Mouse (Mus musculus): ENCODE results near the gene Narfl.

Narfl gene

GRCm38 (mm10) chr17:25761561-25761970 lies 12.0 kb upstream of the Narfl start:
- no peak for DNase-seq (ENCODE audit: extremely low read depth, low read depth, low spot score)

- no peak for DNase-seq (ENCODE audit: extremely low read depth, low read depth, low spot score)
Measured at GRCm38 (mm10) chr17:25762591-25762990, 11.0 kb upstream of the Narfl start.

GRCm38 (mm10) chr17:25765886-25766285 lies 7.7 kb upstream of the Narfl start:
- DNase-seq (ENCODE audit: extremely low read depth, low read depth, low spot score), result no peak

- no peak for DNase-seq (ENCODE audit: extremely low read depth, low read depth, low spot score)
Measured at GRCm38 (mm10) chr17:25769331-25769730, 4.2 kb upstream of the Narfl start.

GRCm38 (mm10) chr17:25775318-25776062 lies 1.9 kb downstream of the Narfl start:
- no peak for DNase-seq (ENCODE audit: extremely low read depth, low read depth, low spot score)

GRCm38 (mm10) chr17:25777948-25778347 lies 4.4 kb downstream of the Narfl start:
- DNase-seq (ENCODE audit: extremely low read depth, low read depth, low spot score), result no peak

- no peak for DNase-seq (ENCODE audit: extremely low read depth, low read depth, low spot score)
Measured at GRCm38 (mm10) chr17:25781339-25781738, 7.8 kb downstream of the Narfl start.

GRCm38 (mm10) chr17:25783086-25783485 lies 9.5 kb downstream of the Narfl start:
- DNase-seq (ENCODE audit: extremely low read depth, low read depth, low spot score), result no peak

- DNase-seq (ENCODE audit: extremely low read depth, low read depth, low spot score), result no peak
Measured at GRCm38 (mm10) chr17:25783861-25784574, 10.4 kb downstream of the Narfl start.

- no peak for DNase-seq (ENCODE audit: extremely low read depth, low read depth, low spot score)
Measured at GRCm38 (mm10) chr17:25785281-25785745, 11.7 kb downstream of the Narfl start, which contains the start of gene Haghl. Gene Haghl (minus strand): TSS chr17:25785673.

- DNase-seq (ENCODE audit: extremely low read depth, low read depth, low spot score), result no peak
Measured at GRCm38 (mm10) chr17:25786280-25786679, 12.7 kb downstream of the Narfl start, which contains the start of gene Ccdc78. Gene Ccdc78 (plus strand): TSS chr17:25786580.

GRCm38 (mm10) chr17:25786781-25787504 lies 13.4 kb downstream of the Narfl start:
- DNase-seq (ENCODE audit: extremely low read depth, low read depth, low spot score), result no peak

- DNase-seq (ENCODE audit: extremely low read depth, low read depth, low spot score), result no peak
Measured at GRCm38 (mm10) chr17:25791320-25791842, 17.8 kb downstream of the Narfl start.

GRCm38 (mm10) chr17:25791843-25792527 lies 18.4 kb downstream of the Narfl start:
- DNase-seq (ENCODE audit: extremely low read depth, low read depth, low spot score), result peak; percentile 19

GRCm38 (mm10) chr17:25792615-25793014 lies 19.0 kb downstream of the Narfl start, which contains the start of gene Fam173a:
Gene Fam173a (minus strand): TSS chr17:25792901.
- DNase-seq (ENCODE audit: extremely low read depth, low read depth, low spot score), result no peak

GRCm38 (mm10) chr17:25794197-25794596 lies 20.6 kb downstream of the Narfl start:
- no peak for DNase-seq (ENCODE audit: extremely low read depth, low read depth, low spot score)

- no peak for DNase-seq (ENCODE audit: extremely low read depth, low read depth, low spot score)
Measured at GRCm38 (mm10) chr17:25794998-25795397, 21.4 kb downstream of the Narfl start.

- no peak for DNase-seq (ENCODE audit: extremely low read depth, low read depth, low spot score)
Measured at GRCm38 (mm10) chr17:25795609-25796092, 22.1 kb downstream of the Narfl start, which contains the start of gene AC134908.4. Gene AC134908.4 (minus strand): TSS chr17:25795659.

- DNase-seq (ENCODE audit: extremely low read depth, low read depth, low spot score), result no peak
Measured at GRCm38 (mm10) chr17:25796211-25796771, 22.7 kb downstream of the Narfl start.

GRCm38 (mm10) chr17:25796951-25797369 lies 23.4 kb downstream of the Narfl start, which contains the start of gene Metrn:
Gene Metrn (minus strand): TSS chr17:25797136.
- no peak for DNase-seq (ENCODE audit: extremely low read depth, low read depth, low spot score)
